Mouse (Mus musculus): ENCODE measurements at regions not wholly inside any gene's neighbourhood (a gene's known extent, or its start where the extent isn't known, plus 50 kb on each side); places are given as distances from the start of the nearest gene placed in this dataset.
"Not testable (repeated sequence)": the region's sequence is repeated elsewhere in the genome, so short reads cannot be mapped to it uniquely, and the experiment has no call there.

- WGBS = 86% methylated on average over 13 of the region's 13 CpGs
- Histone ChIP-seq H3K4me1 (replicated peaks) (no peaks in the 10 kb centered on the region), H3K27me3 (replicated peaks) (no peaks in the 10 kb centered on the region), H3K27ac (ENCODE audit: poor library complexity, severe bottlenecking) (no peak overlapping the region), H3K9me3 (replicated peaks) (no peaks in the 10 kb centered on the region), H3K4me2 (no peak overlapping the region), H3K36me3 (no peaks in the 10 kb centered on the region), H3K9ac (no peak overlapping the region), H3K4me3 (no peak overlapping the region)
- no peak for ATAC-seq (ENCODE audit: insufficient number of reproducible peaks, low FRiP score)
These were observed 54.0 kb upstream of the Cnep1r1 start for GRCm38 (mm10) chr8:88064414-88065110.

GRCm38 (mm10) chr8:88059107-88059506 lies 59.5 kb upstream of the Cnep1r1 start:
- H3K27me3 ChIP-seq (replicated peaks); H3K36me3 ChIP-seq; H3K9me3 ChIP-seq (replicated peaks); H3K9ac ChIP-seq; ATAC-seq (ENCODE audit: insufficient number of reproducible peaks, low FRiP score); H3K4me2 ChIP-seq; H3K4me1 ChIP-seq (replicated peaks); H3K27ac ChIP-seq (ENCODE audit: poor library complexity, severe bottlenecking); H3K4me3 ChIP-seq: not testable (repeated sequence)
- WGBS = 89% methylated on average over 1 of the region's 1 CpGs

- no peak for ATAC-seq (ENCODE audit: insufficient number of reproducible peaks, low FRiP score)
- no peaks in the 10 kb centered on the region for H3K27me3 ChIP-seq (replicated peaks)
- no peak overlapping the region for H3K4me3 ChIP-seq
- H3K4me1 ChIP-seq (replicated peaks) = no peaks in the 10 kb centered on the region
- no peak overlapping the region for H3K9ac ChIP-seq
- no peaks in the 10 kb centered on the region for H3K9me3 ChIP-seq (replicated peaks)
- 80% methylated on average over 7 of the region's 7 CpGs for WGBS
- no peak overlapping the region for H3K27ac ChIP-seq (ENCODE audit: poor library complexity, severe bottlenecking)
- no peaks in the 10 kb centered on the region for H3K36me3 ChIP-seq
- no peak overlapping the region for H3K4me2 ChIP-seq
These were observed 60.8 kb upstream of the Cnep1r1 start for GRCm38 (mm10) chr8:88057686-88058234.

- Histone ChIP-seq H3K4me2 (no peak overlapping the region), H3K9me3 (replicated peaks) (no peaks in the 10 kb centered on the region), H3K4me3 (no peak overlapping the region), H3K27ac (ENCODE audit: poor library complexity, severe bottlenecking) (no peak overlapping the region), H3K36me3 (no peaks in the 10 kb centered on the region), H3K4me1 (replicated peaks) (peaks cover 8% of the 10 kb centered on the region), H3K9ac (no peak overlapping the region), H3K27me3 (replicated peaks) (no peaks in the 10 kb centered on the region)
- WGBS = 77% methylated on average over 10 of the region's 10 CpGs
- ATAC-seq (ENCODE audit: insufficient number of reproducible peaks, low FRiP score) = no peak
These were observed 67.9 kb upstream of the Cnep1r1 start for GRCm38 (mm10) chr8:88050651-88051050.

GRCm38 (mm10) chr8:88049091-88049490 lies 69.5 kb upstream of the Cnep1r1 start:
- Histone ChIP-seq H3K9me3 (replicated peaks) (no peaks in the 10 kb centered on the region), H3K4me3 (no peak overlapping the region), H3K9ac (no peak overlapping the region), H3K27ac (ENCODE audit: poor library complexity, severe bottlenecking) (no peak overlapping the region), H3K4me2 (no peak overlapping the region), H3K4me1 (replicated peaks) (peaks cover 8% of the 10 kb centered on the region), H3K36me3 (no peaks in the 10 kb centered on the region), H3K27me3 (replicated peaks) (no peaks in the 10 kb centered on the region)
- ATAC-seq (ENCODE audit: insufficient number of reproducible peaks, low FRiP score) = no peak
- 42% methylated on average over 5 of the region's 5 CpGs for WGBS

- H3K27ac ChIP-seq (ENCODE audit: poor library complexity, severe bottlenecking) = no peak overlapping the region
- no peaks in the 10 kb centered on the region for H3K36me3 ChIP-seq
- H3K9ac ChIP-seq = no peak overlapping the region
- H3K4me1 ChIP-seq (replicated peaks) = peaks cover 8% of the 10 kb centered on the region
- H3K4me3 ChIP-seq = no peak overlapping the region
- no peaks in the 10 kb centered on the region for H3K9me3 ChIP-seq (replicated peaks)
- H3K4me2 ChIP-seq = no peak overlapping the region
- ATAC-seq (ENCODE audit: insufficient number of reproducible peaks, low FRiP score) = no peak
- 68% methylated on average over 4 of the region's 4 CpGs for WGBS
- no peaks in the 10 kb centered on the region for H3K27me3 ChIP-seq (replicated peaks)
These were observed 72.6 kb upstream of the Cnep1r1 start for GRCm38 (mm10) chr8:88045995-88046394.

GRCm38 (mm10) chr8:88039286-88039685 lies 79.3 kb upstream of the Cnep1r1 start:
- no peak for ATAC-seq (ENCODE audit: insufficient number of reproducible peaks, low FRiP score)
- WGBS = 28% methylated on average over 6 of the region's 6 CpGs
- H3K27ac ChIP-seq (ENCODE audit: poor library complexity, severe bottlenecking) = no peak overlapping the region

GRCm38 (mm10) chr8:88037994-88038393 lies 78.6 kb upstream of the Zfp423 start:
- Histone ChIP-seq H3K36me3 (no peaks in the 10 kb centered on the region), H3K9me3 (replicated peaks) (0 out of 2 replicates have a peak, but pooled peaks cover 4% of the 10 kb centered on the region), H3K4me2 (no peak overlapping the region), H3K4me1 (replicated peaks) (0 out of 2 replicates have a peak, but pooled peaks cover 4% of the 10 kb centered on the region), H3K9ac (no peak overlapping the region), H3K27me3 (replicated peaks) (no peaks in the 10 kb centered on the region), H3K4me3 (no peak overlapping the region), H3K27ac (ENCODE audit: poor library complexity, severe bottlenecking) (no peak overlapping the region)
- no peak for ATAC-seq (ENCODE audit: insufficient number of reproducible peaks, low FRiP score)
- 64% methylated on average over 2 of the region's 2 CpGs for WGBS

More at GRCm38 (mm10) chr8:88039286-88039685, 79.3 kb upstream of the Cnep1r1 start:
- Histone ChIP-seq H3K4me1 (replicated peaks) (0 out of 2 replicates have a peak, but pooled peaks cover 4% of the 10 kb centered on the region), H3K4me3 (no peak overlapping the region), H3K9me3 (replicated peaks) (0 out of 2 replicates have a peak, but pooled peaks cover 4% of the 10 kb centered on the region), H3K36me3 (no peaks in the 10 kb centered on the region), H3K9ac (no peak overlapping the region), H3K27me3 (replicated peaks) (no peaks in the 10 kb centered on the region), H3K4me2 (no peak overlapping the region)

GRCm38 (mm10) chr8:88033054-88033453 lies 73.7 kb upstream of the Zfp423 start:
- no peak for ATAC-seq (ENCODE audit: insufficient number of reproducible peaks, low FRiP score)
- H3K36me3 ChIP-seq = no peaks in the 10 kb centered on the region
- no peak overlapping the region for H3K9ac ChIP-seq
- H3K9me3 ChIP-seq (replicated peaks) = 0 out of 2 replicates have a peak, but pooled peaks cover 4% of the 10 kb centered on the region
- no peaks in the 10 kb centered on the region for H3K27me3 ChIP-seq (replicated peaks)
- H3K4me3 ChIP-seq = no peak overlapping the region
- no peak overlapping the region for H3K4me2 ChIP-seq
- WGBS = 65% methylated on average over 6 of the region's 6 CpGs
- H3K27ac ChIP-seq (ENCODE audit: poor library complexity, severe bottlenecking) = no peak overlapping the region
- no peaks in the 10 kb centered on the region for H3K4me1 ChIP-seq (replicated peaks)

GRCm38 (mm10) chr8:88024496-88024895 lies 65.1 kb upstream of the Zfp423 start:
- 85% methylated on average over 14 of the region's 14 CpGs for WGBS
- no peak overlapping the region for H3K4me2 ChIP-seq
- H3K27ac ChIP-seq (ENCODE audit: poor library complexity, severe bottlenecking) = no peak overlapping the region
- no peaks in the 10 kb centered on the region for H3K4me1 ChIP-seq (replicated peaks)
- no peaks in the 10 kb centered on the region for H3K9me3 ChIP-seq (replicated peaks)
- ATAC-seq (ENCODE audit: insufficient number of reproducible peaks, low FRiP score) = no peak
- H3K9ac ChIP-seq = no peak overlapping the region
- no peaks in the 10 kb centered on the region for H3K36me3 ChIP-seq
- no peaks in the 10 kb centered on the region for H3K27me3 ChIP-seq (replicated peaks)
- H3K4me3 ChIP-seq = no peak overlapping the region

- WGBS = 17% methylated on average over 5 of the region's 5 CpGs
- Histone ChIP-seq H3K27ac (ENCODE audit: poor library complexity, severe bottlenecking) (no peak overlapping the region), H3K9me3 (replicated peaks) (peaks cover 2% of the 10 kb centered on the region), H3K9ac (no peak overlapping the region), H3K4me3 (no peak overlapping the region), H3K27me3 (replicated peaks) (no peaks in the 10 kb centered on the region), H3K36me3 (no peaks in the 10 kb centered on the region), H3K4me2 (no peak overlapping the region), H3K4me1 (replicated peaks) (no peaks in the 10 kb centered on the region)
- ATAC-seq (ENCODE audit: insufficient number of reproducible peaks, low FRiP score) = no peak
These were observed 64.0 kb upstream of the Zfp423 start for GRCm38 (mm10) chr8:88023423-88023822.
